Mouse (Mus musculus) C2C12 (cell line): ENCODE results near the gene Sult6b2. TPM values are rescaled to one million over a fixed set of nuclear protein-coding genes. Genes with fewer than 3 reads are reported as not detected.

Source experiments
- H3K27me3 ChIP-seq: one replicate; pipeline ENCODE4 v1.6.1; 2011; ENCODE audit not compliant: control insufficient read depth, insufficient read depth, insufficient read length
- H3K36me3 ChIP-seq: one replicate; pipeline ENCODE4 v1.6.1; 2011; ENCODE audit not compliant: control insufficient read depth, insufficient read depth
- H3K4me3 ChIP-seq: one replicate; pipeline ENCODE4 v1.5.1; 2011; ENCODE audit warnings: mild to moderate bottlenecking, control low read depth; ENCODE audit not compliant: poor library complexity, insufficient read depth, severe bottlenecking
- H3K79me2 ChIP-seq: one replicate; pipeline ENCODE4 v1.6.1; 2011; ENCODE audit not compliant: control insufficient read depth, insufficient read depth
- H3K79me3 ChIP-seq: one replicate; pipeline ENCODE4 v1.6.1; 2011; ENCODE audit warnings: low read depth, control low read depth
- H3ac ChIP-seq: one replicate; pipeline ENCODE3; 2011; ENCODE audit warnings: low read depth; ENCODE audit not compliant: control insufficient read depth, insufficient read length
- CEBPB ChIP-seq: IDR thresholded peaks from one replicate; pipeline ENCODE4 v1.6.1; 2011; ENCODE audit warnings: low read depth, mild to moderate bottlenecking, control low read depth, moderate library complexity
- CTCF ChIP-seq: IDR thresholded peaks from one replicate; pipeline ENCODE4 v1.5.1; 2011; ENCODE audit not compliant: control insufficient read depth, insufficient read depth, insufficient read length
- FOSL1 ChIP-seq: IDR thresholded peaks from one replicate; pipeline ENCODE4 v1.8.0; 2011; ENCODE audit warnings: mild to moderate bottlenecking, low read length; ENCODE audit not compliant: poor library complexity, insufficient read depth, severe bottlenecking
- MAX ChIP-seq: IDR thresholded peaks from one replicate; pipeline ENCODE4 v1.6.1; 2011; ENCODE audit warnings: mild to moderate bottlenecking, control low read depth
- MYOD1 ChIP-seq: IDR thresholded peaks from one replicate; pipeline ENCODE4 v1.6.1; 2011; ENCODE audit warnings: low read depth; ENCODE audit not compliant: control insufficient read depth, insufficient read length
- MYOG ChIP-seq: IDR thresholded peaks from one replicate; pipeline ENCODE4 v1.6.1; 2011; ENCODE audit not compliant: control insufficient read depth, insufficient read length; ENCODE audit errors: extremely low read depth
- USF1 ChIP-seq: IDR thresholded peaks from one replicate; pipeline ENCODE4 v1.6.1; 2011; ENCODE audit warnings: low read depth, mild to moderate bottlenecking, control low read depth, moderate library complexity
- polyA plus RNA-seq: library from polyadenylated mRNA; unstranded; fragments of >200 nt; fragmentation: generic; extraction: Trizol; gene quantifications from one replicate; pipeline ENCODE4 v1.2.1, GENCODE M21; 2012; ENCODE audit warnings: missing spikeins

Gene Sult6b2
- polyA plus RNA-seq, 1 experiment, result not detected

DNA sequence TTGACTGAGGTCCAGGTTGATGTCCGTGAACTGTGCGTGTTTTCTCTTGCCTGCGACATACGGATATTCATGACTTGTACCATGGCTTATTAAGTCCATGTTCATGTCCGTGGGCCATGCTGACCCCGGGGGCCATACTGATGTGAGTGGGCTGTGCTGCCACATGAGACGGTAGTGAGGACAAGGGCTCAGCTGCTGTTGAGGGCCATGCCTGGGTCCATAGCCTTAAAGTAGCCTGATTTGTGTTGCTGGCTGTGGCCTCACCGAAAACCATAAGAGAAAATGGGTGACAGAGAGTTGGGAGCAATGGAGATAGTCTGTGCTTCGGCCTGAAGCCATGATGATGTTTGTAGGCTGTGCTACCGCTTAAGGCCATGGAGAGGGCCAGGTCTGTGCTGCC, 14.0 kb upstream of the Sult6b2 start:
- Histone ChIP-seq H3K36me3 (no peaks in the 10 kb centered on the region), H3K79me2 (no peaks in the 10 kb centered on the region), H3K27me3 (no peaks in the 10 kb centered on the region), H3ac (no peak overlapping the region), H3K4me3 (no peak overlapping the region), H3K79me3 (no peaks in the 10 kb centered on the region)
- no peak for TF ChIP-seq MYOG
- TF ChIP-seq MAX, result no peak
- TF ChIP-seq CEBPB, result no peak
- TF ChIP-seq CTCF, result no peak
- no peak for TF ChIP-seq MYOD1
- no peak for TF ChIP-seq FOSL1
- TF ChIP-seq USF1, result no peak

DNA sequence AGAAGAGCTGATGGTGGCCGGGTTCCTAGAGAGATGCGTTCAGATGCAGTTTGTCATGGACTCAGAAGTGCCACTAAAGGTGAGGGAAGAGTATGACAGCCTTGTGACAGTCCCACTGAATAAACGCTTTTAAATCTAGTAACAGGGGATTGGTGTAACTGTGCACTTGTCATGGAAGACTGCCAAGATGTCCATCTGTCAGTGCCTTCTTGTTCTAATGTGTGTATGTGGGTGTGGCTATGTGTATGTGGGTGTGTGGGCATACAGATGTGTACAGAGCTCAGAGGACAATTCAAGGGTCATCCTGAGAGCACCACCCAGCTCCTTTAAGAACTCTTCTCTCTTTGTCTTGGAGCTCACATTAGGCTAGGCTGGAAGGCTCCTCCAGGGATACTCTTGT, 11.2 kb upstream of the Sult6b2 start:
- H3K79me2 ChIP-seq, result no peaks in the 10 kb centered on the region
- no peak overlapping the region for H3ac ChIP-seq
- no peaks in the 10 kb centered on the region for H3K79me3 ChIP-seq
- no peaks in the 10 kb centered on the region for H3K27me3 ChIP-seq
- no peak overlapping the region for H3K4me3 ChIP-seq
- H3K36me3 ChIP-seq, result no peaks in the 10 kb centered on the region
- no peak for TF ChIP-seq USF1
- no peak for TF ChIP-seq MYOD1
- no peak for TF ChIP-seq CEBPB
- TF ChIP-seq FOSL1, result no peak
- TF ChIP-seq MAX, result no peak
- no peak for TF ChIP-seq MYOG
- no peak for TF ChIP-seq CTCF

DNA sequence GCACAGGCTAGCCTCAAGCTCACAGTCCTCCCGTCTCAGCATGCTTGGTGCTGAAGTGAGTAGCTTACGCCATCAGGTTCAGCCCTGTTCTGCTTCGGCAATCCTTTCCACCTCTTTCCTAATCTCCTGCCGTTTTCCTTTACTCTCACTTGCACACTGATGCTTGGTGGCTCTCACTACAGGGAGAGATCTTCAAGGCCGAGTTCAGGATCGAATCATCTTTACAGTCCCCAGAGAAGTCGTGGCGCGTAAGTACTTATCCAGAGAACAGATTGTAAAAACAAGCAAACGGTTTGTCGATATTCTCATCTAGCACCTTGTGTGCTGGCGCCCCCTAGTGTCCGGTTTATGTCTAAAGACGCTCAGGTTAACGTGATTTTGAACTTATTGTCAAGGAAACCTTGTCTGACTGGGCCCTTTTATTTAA, 10.2 kb upstream of the Sult6b2 start:
- Histone ChIP-seq H3K27me3 (no peaks in the 10 kb centered on the region), H3ac (peak overlapping the region; percentile 39), H3K79me2 (no peaks in the 10 kb centered on the region), H3K79me3 (no peaks in the 10 kb centered on the region), H3K4me3 (no peak overlapping the region), H3K36me3 (no peaks in the 10 kb centered on the region)
- peak; percentile 24 for TF ChIP-seq CTCF
- TF ChIP-seq MYOD1, result no peak
- no peak for TF ChIP-seq CEBPB

DNA sequence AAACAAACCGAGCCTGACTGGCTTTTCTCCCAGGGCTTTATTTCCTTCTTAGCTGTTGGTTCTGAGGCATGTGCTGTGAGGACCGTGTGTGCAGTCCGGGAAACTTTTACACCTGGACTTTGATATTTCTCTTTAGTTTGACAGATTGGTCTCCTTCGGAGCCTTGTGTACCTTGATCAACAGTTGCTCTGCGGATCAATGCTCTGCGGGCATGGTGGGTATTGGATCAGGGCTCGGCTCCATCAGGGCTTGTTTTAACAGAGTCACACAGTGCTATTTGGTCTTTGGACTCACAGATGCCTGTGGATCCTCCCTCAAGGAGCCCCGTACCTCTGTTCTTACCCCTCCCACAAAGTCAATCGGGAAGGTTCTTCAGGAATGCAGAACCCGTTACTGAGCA, 9.7 kb upstream of the Sult6b2 start:
- H3K27me3 ChIP-seq, result no peaks in the 10 kb centered on the region
- no peak overlapping the region for H3ac ChIP-seq
- TF ChIP-seq MYOD1 (no peak), CTCF (no peak), CEBPB (no peak)
- H3K79me3 ChIP-seq, result no peaks in the 10 kb centered on the region
- H3K4me3 ChIP-seq, result no peak overlapping the region
- no peaks in the 10 kb centered on the region for H3K79me2 ChIP-seq
- H3K36me3 ChIP-seq, result no peaks in the 10 kb centered on the region

DNA sequence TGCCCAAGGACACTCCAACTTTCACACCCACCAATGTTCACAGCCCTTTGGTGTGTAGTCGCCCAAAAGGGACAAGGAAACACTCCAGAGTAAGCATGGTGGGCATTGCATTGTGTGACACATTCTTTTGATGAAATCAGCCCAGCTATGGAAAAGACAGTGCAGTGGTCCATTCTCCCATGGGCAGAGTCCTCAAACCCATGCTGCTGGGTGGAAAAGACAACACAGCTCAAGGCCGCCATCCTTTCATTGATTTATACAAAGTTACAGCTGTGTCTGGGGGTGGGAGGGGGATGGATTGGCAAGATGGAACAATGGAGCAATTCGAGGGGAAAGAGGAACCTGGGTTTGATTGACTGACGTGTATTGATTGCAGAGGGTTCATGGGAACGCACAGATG, 8.7 kb upstream of the Sult6b2 start:
- H3K4me3 ChIP-seq, result no peak overlapping the region
- no peaks in the 10 kb centered on the region for H3K79me3 ChIP-seq
- no peaks in the 10 kb centered on the region for H3K79me2 ChIP-seq
- TF ChIP-seq CTCF (no peak), MYOD1 (no peak), FOSL1 (no peak), MYOG (no peak), USF1 (no peak), CEBPB (no peak), MAX (no peak)
- no peak overlapping the region for H3ac ChIP-seq
- no peaks in the 10 kb centered on the region for H3K36me3 ChIP-seq
- H3K27me3 ChIP-seq, result no peaks in the 10 kb centered on the region

DNA sequence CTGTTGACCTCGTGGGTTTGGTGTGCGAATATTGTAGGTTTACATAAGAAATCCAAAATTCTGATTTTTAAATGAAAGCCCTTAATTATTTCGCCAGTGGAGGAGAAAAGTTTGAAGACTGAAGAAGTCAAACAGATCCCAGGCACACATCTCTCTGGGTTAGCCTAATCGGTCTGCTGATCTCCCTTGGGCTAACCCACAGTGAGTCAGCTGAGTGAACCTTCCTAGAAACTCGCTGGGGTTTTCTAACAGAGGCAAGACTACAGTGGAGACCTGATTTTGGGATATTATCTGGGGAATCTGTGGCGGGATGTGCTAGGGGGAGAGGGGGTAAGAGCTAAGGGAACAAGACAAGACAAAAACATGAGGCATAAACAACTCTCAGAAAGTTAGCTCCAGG, 5.9 kb upstream of the Sult6b2 start:
- H3K27me3 ChIP-seq, result no peaks in the 10 kb centered on the region
- no peak overlapping the region for H3K4me3 ChIP-seq
- no peak for TF ChIP-seq MAX
- no peak for TF ChIP-seq FOSL1
- TF ChIP-seq MYOG, result no peak
- TF ChIP-seq CTCF, result no peak
- TF ChIP-seq USF1, result no peak
- TF ChIP-seq CEBPB, result no peak
- TF ChIP-seq MYOD1, result no peak
- H3K36me3 ChIP-seq, result no peaks in the 10 kb centered on the region
- H3ac ChIP-seq, result no peak overlapping the region
- H3K79me2 ChIP-seq, result no peaks in the 10 kb centered on the region
- H3K79me3 ChIP-seq, result no peaks in the 10 kb centered on the region
